Mouse (Mus musculus): Measurements from ENCODE around the gene Tmem101.

GRCm38 (mm10) chr11:102189461-102190436, 33.5 kb upstream of the Tmem101 start, which contains the start of gene G6pc3:
- TF ChIP-seq POLR2A (IDR thresholded peaks at IDR 0.05; ENCODE audit: borderline replicate concordance, control insufficient read depth, low read depth, low read length) (peak; percentile 53; the same call in 1 of the 2 replicates), CTCF (IDR thresholded peaks at IDR 0.05; ENCODE audit: control insufficient read depth, insufficient read depth, low read length) (no peak)
